Mouse (Mus musculus) heart, adult 9 months (tissue): ENCODE data around the gene Scyl2.
A peak's percentile ranks its signal among the peaks of the same experiment; 100 is the strongest.
"Not testable (repeated sequence)": the region's sequence is repeated elsewhere in the genome, so short reads cannot be mapped to it uniquely, and the experiment has no call there.

ENCODE experiments used
- DNase-seq, 2 experiments: peaks; one replicate each; pipeline ENCODE4 v3.0.0; 2022; ENCODE audit warnings: low spot score in 2 of 2

The Scyl2 gene

DNA sequence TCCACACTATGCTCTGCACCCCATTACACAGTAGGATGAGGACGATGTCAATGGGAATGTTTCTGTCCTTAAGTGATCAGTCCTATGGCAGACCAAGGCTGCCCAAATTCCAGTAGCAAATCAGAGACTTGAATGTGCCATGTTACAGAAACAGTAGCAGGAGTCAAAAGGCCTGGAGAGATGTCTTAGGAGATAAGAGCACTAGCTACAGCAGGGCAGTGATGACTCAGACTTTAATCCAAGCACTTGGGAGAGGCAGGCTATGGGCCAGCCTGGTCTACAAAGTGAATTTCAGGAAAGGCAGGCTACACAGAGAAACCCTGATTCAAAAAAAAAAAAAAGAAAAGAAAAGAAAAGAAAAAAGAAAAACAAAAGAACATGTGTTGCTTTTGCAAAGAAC is 6.6 kb downstream of the Scyl2 start:
- no peak for DNase-seq

DNA sequence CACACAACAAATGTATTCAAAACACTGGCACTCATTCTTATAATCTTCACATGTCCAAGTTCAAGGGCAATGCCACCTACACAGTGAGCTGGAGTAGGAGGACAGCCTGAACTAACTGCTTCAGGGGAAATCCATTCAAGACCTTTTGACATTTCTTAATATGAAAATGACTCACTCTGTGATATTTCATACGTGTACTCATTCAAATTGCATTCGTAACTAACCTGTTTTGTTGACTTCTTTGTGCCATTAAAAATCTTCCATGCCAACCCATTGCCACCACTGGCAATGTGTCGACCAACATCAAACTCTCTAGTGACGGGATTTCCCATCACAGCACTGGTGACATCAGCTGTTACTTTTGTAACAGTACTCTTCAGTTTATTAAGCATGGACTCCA is 8.0 kb downstream of the Scyl2 start:
- no peak for DNase-seq

DNA sequence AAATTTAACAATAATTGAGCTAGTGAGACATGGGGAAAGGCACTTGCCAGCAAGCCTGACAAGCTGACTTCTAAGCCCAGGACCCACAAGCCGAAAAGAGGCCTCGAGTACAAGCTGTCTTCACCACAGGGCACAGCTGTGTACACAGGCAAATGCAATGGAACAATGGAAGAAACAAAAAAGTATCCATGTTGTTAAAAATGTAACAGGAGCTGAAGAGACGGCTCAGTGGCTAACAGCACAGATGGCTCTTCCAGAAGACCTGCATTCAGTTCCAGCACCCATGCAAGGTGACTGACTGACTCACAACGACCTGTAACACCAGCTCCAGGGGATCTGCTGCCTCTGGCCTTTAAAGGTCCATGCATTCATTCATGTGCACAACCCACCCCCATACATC is 9.5 kb downstream of the Scyl2 start:
- no peak for DNase-seq

DNA sequence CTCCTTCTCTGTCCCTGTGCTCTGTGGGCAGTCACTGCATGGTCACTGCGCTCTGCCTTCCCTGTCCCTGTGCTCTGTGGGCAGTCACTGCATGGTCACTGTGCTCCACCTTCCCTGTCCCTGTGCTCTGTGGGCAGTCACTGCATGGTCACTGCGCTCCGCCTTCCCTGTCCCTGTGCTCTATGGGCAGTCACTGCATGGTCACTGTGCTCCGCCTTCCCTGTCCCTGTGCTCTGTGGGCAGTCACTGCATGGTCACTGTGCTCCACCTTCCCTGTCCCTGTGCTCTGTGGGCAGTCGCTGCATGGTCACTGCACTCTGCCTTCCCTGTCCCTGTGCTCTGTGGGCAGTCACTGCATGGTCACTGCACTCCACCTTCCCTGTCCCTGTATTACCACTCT is 15.7 kb downstream of the Scyl2 start:
- DNase-seq: not testable (repeated sequence)

DNA sequence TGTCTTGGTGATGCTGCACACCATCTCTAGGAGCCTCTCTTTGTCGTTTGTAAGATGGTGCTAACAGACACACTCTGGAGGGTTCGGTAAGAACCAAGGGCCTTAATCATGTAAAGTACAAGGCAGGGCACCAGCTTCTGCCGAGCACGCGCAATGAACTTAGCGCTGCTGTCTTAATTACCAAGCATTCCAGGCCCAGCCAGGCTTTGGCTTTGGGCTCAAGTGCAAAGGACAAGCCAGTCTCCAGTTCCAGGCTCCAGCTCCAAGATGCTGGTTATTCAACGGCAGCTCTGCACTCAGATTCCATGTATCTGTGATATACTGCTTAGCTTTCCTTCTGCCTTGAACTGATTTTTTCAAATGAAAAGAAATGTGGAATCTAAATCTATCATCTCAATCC is 18.5 kb downstream of the Scyl2 start:
- no peak for DNase-seq

DNA sequence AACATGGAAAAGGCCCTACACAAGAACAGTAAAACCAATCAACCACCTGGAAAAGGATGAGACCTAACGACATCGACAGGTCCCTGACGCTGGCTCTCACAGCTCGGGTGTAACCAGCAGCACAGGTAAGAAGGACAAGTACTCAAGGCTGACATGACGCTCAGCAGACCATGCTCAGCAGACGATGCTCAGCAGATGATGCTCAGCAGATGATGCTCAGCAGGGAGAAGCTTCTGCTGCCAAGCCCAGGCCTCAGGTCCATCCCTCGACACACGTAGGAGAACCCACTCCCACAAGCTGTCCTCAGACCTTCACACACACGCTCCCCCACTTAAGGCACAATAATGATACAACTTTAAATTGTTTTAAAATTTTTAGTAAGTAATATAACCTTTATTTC is 20.4 kb downstream of the Scyl2 start:
- no peak for DNase-seq

DNA sequence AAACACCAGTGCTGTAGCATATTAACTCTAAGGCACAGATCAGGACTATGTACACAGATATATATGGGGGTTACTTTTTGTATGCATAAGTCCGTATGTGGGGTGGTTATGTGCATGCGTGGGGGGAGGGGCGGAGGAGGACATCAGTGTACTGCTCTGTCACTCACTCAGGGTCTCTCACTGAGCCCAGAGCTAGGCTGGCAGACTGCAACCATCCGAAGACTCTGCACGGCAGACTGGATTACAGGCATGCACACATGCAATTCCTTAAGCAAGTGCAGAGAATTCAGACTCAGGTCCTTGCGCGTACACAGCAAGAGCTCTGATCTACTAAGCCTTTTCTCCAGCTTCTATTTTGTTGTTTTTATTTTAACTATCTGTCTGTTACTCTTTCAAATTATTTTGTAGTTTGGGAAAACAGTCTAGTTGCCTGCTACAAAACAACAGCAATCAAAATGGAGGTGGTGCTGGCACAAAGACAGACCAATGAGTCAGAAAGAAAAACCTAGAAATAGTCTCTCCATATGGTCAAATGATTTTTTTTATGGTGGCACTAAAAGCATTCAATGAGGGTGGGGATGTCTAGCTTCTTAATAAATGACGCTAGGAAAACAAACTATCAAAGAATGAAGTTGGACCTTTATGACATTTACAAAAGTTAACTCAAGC is 21.0 kb downstream of the Scyl2 start:
- no peak for DNase-seq

DNA sequence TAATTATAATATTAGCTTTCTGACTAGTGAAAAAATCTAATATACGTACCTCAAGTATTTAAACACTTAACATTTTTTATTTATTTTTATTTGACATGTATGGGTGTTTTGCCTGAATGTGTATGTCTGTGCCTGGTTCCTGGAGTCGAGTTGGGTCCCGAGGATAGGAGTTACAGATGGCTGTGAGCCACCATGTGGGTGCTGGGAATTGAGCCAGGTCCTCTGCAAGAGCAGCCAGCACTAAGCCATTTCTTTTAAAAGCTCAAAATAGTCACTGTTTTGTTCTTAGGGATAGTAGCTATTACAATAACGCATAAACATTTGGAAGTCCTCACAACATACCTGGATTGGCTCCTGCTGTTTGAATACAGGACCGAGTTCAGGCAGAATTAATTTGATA is 29.7 kb downstream of the Scyl2 start:
- DNase-seq: peak in 1 of 2 experiments; percentile 11

DNA sequence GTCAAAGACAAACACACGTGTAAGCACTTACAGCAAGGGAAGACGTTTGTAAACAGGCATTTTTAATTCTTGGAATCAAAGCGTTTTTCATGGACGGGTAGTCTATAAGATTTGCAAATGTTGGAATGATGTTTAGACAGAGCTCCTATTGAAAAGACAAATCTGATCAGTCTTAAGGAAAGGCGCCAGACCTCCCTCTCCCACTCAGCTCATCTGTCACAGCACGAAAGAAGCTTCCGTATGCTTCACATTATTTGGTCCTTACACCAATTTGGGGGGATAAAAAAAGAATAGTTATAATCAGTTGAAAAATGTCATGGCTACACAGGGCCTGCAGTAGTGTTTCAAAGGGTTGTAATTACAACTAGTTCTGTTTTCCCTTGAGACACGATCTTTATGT is 33.2 kb downstream of the Scyl2 start:
- DNase-seq: no peak

DNA sequence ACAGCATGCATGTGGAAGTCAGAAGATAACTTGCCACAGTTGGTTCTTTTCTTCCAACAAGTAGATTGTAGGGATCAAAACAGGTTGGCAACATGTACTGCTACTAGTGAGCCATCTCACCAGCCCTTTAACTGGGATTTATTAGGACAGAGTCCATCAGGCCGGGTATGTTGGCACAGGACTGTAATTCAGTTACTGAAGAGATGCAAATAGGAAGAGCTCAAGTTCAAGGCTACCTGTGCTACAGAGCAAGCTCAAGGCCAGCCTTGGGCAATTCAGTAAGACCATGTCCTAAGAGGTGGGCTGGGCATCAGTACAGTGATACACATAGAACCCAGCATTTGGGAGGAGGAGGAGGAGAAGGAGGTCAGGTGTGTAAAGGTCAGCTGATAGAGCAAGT is 34.4 kb downstream of the Scyl2 start:
- DNase-seq: no peak

DNA sequence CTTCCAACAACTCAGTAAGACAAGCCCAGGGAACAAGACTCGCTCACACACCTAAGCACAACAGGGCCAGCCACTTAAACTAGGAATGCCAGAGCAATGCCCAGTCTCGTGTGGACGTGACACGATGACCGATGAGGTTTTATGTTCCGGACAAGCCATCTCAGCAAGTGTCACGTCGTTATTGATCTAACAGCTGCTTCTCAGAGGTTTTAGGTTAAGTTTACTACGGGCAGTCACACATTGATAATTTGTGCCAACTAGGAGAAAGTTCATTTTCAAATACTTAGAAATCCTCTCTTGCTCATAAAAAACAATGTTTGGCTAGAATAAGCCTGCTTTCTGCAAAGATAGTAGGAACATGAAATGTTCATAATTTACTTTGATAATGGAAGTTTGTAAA is 39.2 kb downstream of the Scyl2 start:
- DNase-seq: no peak

DNA sequence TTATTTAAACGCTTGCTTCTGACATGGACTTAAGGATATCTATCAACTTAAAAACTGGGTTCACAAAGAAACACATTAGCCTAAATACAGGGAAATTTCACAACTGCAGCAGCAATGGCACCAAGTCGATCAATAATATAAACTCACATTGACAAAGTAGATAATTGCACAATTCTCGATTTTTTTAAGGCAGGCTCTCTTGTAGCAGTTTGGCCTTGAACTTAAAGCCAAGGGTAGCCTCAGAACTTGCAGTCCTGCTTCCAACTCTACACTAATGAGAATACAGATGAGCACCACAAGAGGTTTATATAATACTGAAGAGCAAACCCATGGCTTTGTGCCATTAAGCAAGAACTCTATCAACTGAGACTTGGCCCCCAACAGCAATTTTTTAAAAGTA is 49.1 kb downstream of the Scyl2 start:
- DNase-seq: no peak

DNA sequence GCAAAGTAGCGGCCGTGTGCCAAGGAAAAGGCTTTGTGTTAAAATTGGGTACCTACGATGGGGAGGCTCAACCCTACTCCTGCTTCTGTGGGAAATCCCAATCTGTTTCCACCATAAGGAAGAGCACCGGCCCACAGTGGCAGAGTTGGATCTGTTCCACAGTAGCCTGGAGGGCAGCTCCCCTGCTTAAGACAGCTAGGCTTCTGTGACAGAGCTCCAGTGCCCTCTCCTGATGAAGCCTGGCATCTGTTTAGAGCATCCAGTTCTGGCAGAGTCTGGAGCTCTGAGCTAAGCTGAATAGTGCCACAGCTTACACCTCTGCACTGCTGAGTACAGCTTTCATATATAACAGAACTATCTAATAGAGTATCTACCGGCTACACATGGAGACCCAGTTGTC is 51.1 kb downstream of the Scyl2 start:
- no peak for DNase-seq

DNA sequence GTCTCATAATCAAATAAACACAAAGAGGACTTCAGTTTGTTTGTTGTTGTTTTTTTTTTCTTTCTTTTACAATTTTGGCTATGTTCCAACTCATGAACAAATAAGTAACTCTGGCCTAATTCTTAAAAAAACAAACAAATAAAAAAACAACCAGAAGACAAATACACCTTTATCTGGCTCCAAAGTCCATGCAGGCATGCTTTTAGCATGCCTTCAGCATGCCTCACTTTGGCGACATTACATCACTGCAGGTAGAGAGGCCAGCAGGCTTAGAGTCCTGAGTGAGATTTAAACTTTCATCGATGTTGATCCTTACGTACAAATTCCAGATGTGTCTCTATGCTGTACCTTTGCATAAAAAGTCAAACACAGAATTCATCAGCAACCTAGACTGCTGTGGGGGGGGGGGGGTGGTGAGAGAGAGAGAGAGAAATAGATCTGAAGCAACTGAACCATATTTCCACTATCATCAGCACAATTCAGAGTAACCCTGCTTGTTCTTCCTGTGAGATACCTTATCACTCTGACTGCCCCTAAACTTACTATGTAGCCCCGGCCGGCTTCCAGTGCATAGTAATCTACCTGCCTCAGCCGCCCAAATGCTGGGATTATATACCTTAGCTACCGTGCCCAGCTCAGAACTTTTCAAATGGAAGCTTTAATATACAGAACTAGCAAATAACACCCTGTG is 52.2 kb downstream of the Scyl2 start:
- DNase-seq: no peak

DNA sequence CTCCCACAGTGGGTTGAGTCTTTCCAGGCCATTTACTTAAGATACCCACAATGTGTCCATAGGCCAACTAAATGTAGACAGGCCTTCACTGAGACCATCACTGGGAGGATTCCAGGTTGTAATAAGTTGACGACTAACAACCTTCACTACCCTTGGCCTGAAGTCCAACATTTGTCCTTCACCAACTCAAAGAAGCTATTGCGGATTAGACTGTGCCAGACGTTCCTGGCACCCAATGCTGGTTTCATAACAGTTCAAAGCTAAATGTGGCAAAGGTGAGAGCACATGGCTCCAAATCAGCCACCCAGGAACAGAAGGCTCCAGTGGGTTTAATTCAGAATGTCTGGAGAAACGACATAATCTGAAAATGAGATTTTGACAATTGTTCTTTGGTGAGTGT is 53.0 kb downstream of the Scyl2 start:
- peak; percentile 10 to 42 for DNase-seq

DNA sequence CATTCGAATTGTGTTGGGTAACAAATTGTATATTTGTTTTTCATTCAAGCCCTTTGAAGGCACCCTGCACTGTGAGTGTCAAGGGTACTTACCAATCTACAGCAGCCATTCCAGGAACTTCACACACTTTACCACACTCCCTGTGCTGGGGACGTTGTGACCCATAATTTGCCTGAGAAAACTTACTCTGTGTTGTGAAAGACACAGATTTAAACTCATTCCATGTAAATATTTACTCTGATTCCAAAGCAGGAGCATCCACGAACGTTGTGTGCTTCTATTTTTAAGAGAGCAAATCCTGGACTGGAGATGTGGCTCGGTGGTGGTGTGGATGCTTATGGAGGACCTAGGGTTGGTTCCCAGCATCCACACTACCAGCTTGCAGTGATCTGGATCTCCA is 54.3 kb downstream of the Scyl2 start:
- no peak for DNase-seq

DNA sequence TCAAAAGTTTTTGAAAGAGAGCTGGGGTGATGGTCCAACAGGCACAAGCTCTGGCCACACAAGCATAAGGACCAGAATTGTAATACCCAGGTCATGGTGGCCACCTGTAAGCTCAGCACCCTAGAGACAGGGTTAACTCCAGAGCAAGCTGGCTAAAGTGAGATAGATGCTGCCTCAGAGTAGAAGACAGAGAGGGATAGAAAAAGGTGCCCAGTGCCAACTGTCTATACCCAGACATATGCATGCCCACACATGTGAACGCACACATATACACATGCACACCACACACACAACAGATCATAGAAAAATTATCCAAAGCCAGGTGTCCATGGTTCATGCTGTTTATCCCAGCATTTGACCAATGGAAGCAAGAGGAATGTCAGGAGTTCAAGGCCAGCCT is 55.5 kb downstream of the Scyl2 start:
- no peak for DNase-seq

DNA sequence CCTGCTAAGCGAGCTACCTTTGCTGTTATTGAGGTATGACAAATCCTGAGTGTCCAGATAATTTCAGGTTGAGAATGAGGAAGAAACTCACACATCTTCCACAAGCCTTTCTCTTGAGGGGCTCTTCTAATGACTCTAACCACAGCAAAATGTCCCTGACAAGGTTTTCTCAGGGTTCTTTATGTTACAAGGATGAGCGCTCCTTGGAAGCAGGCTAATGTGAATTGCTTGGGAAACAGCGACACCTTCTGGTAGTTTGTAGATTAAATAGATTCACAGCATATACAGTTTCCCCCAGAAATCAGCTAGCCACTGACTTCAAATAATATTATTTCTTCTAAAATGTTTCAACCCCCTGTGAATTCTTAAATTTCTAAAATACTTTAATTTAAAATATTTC is 56.0 kb downstream of the Scyl2 start:
- peak; percentile 8 to 49 for DNase-seq

DNA sequence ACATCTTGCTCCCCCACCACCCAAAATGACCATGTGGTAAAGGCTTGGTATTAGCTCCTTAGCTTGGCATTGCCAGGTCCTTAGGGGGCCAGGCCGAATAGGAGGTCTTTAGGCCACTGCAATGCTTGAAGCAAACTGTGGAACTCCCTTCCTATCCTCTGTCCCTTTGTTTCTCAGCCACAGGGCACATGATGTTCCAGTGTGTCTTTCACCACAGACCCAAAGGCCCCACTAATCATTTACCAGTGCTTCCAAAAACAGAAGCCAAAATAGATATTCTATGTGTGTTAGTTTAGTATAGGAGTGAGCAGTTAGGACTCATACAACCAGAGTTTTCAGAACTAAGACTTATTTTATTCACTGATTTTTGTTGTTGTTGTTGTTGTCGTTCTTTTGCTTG is 59.4 kb downstream of the Scyl2 start:
- DNase-seq: no peak

DNA sequence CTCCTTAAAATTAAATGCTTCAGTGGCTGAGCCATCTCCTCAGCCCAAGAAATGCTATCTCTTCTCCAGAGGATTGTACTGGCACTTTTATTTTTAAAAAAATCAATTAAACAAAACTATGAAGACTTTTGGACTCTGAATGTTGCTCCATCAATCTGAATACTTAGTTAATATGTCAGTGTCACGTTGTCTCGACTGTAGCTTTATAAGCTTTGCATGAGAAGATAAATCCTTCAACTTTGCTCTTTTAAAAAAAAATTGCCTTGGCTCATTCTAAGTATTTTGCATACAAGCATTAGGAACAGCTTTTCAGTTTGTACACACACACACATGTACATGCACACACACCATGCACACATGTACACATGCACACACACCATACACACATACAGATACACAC is 61.9 kb downstream of the Scyl2 start:
- no peak for DNase-seq

DNA sequence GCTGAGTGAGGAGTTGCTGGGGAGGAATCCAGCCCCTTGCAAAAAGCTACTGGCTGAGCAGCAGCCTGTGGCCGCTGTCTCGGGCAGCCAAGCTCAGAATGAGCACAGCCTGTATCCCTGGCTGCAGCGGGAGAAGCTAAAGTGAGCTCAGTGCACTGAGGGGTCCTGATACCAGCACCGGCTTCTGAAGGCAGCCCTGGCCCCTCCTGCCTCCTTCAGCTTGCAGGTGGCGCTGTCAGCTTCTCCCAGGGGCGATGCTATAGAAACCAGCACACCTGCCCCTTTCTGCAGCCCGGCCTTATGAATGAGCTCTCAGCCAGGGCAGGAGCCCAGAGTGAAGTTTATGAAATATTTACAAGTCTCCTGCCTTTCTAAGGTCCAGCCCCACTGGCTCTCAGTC is 65.0 kb downstream of the Scyl2 start, which contains the start of gene Slc17a8:
Gene Slc17a8 (minus strand): TSS at position 125 of the 400 bp plus-strand sequence.
- no peak for DNase-seq

DNA sequence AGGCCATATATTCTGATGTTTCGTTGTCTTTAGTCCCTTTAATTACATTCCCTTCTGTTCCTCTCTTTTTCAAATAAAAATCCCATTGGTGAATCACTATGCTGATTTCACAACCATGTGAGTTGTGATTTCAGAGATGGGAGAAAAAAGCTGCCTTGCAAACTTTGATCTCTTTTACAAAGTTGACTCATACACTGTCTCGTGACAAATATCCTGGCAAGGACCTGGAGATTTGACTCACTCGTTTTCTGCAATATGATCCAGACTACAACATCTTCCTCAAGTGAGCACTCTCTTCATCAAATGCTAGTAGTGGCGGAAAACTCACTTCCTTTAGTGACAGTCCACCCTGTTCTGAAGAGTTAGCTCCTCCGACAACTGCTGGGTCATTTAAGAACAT is 86.8 kb downstream of the Scyl2 start:
- peak in 1 of 2 experiments; percentile 14 for DNase-seq

DNA sequence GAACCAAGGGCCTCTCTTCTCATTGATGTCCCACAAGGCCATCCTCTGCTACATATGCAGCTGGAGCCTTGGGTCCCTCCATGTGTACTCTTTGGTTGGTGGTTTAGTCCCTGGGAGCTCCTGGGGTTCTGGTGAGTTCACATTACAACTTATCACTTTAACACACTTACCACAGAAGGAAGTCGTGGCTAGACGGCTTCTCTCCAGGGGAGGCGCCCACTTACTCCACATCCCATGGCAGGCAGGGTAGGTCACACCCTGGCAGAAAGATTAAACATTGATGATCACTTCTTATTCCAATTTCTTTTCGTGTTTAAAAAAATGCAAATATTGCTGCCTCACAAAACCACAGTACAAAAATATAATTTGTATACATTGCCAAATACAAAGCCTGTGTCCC is 88.8 kb downstream of the Scyl2 start:
- no peak for DNase-seq

DNA sequence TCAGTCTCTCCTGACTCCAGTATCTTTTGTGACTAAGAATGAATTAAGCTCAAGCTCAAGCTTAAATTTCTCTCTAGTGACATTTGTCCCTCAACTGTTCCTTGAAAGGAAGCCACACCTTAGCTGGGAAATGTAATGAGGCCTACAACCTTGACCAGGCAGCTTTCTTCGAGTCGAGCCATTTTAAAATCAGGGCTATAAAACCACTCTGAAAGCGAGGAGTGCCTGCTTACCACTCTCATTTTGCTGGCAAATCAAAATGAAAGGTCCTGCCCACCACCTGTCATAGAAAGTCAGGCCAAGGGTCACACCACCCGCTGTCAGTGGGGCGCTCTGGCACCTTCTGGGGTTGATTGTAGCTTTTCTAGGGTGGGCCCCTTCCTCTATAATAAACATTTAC is 90.2 kb downstream of the Scyl2 start:
- no peak for DNase-seq
